Mouse (Mus musculus): ENCODE results near the gene Pm20d1. TPM values are rescaled to one million over a fixed set of nuclear protein-coding genes. Genes with fewer than 3 reads are reported as not detected.

The Pm20d1 gene
- 0.01 TPM for polyA plus RNA-seq (2012; fragmentation: generic; extraction: Trizol)

DNA sequence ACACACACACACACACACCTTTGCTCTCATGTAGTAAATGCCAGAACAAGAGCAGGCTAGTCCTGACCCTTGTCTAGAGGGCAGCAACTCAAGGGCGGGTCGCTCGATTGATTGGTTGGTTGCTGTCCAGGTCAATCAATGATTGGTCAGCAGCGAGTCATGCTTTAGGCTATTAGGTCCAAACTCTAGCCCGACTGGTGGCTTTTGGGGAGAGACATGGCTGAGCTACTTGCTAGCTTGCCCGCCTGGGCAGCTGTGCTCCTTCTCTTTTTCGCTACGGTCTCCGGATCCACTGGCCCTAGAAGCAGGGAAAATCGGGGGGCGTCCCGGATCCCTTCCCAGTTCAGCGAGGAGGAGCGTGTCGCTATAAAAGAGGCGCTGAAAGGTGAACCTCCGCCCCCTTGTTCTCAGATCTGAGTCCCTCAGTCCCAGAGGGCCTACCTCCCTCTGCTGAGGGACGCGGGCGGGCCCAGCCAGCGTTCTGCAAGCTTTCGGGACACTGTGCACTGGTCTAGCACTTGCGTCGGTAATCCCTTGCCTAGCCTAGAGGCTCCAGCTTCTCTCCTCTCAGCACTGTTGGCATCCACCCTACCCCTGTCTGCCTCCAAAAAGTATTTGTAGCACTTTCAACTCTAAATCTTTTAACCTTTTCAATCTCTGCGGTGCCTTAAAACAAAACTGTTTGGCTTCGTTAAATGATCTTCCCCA lies at the start of gene Pm20d1:
Gene Pm20d1, plus strand, starts transcription at position 180 of the 708 bp plus-strand sequence.
- Histone ChIP-seq H3ac (ENCODE audit: control insufficient read depth, insufficient read length) (no peak within 1 kb of the TSS), H3K4me2 (ENCODE audit: low read depth) (no peak within 1 kb of the TSS), H3K4me3 (no peak within 1 kb of the TSS), H3K27me3 (ENCODE audit: control insufficient read depth, insufficient read depth, insufficient read length) (peaks cover 45% of the 10 kb centered on the region), H3K36me3 (ENCODE audit: control insufficient read depth, insufficient read depth) (no peaks in the 10 kb centered on the region), H3K79me2 (ENCODE audit: control insufficient read depth, insufficient read depth) (no peaks in the 10 kb centered on the region)
- no peak for TF ChIP-seq USF1 (IDR thresholded peaks at IDR 0.05; ENCODE audit: low read depth)
- no peak for TF ChIP-seq E2F4 (IDR thresholded peaks at IDR 0.05; ENCODE audit: insufficient read depth)
- no peak for TF ChIP-seq TCF12 (IDR thresholded peaks at IDR 0.05; ENCODE audit: insufficient read depth, poor library complexity, severe bottlenecking)
- no peak for TF ChIP-seq TCF3 (IDR thresholded peaks at IDR 0.05; ENCODE audit: insufficient read length, low read depth)
- TF ChIP-seq SRF (IDR thresholded peaks at IDR 0.05; ENCODE audit: control insufficient read depth, insufficient read length, low read depth), result no peak
- TF ChIP-seq POLR2AphosphoS2 (IDR thresholded peaks at IDR 0.05; ENCODE audit: insufficient read length, low read depth), result no peak
- no peak for TF ChIP-seq MAX (IDR thresholded peaks at IDR 0.05; ENCODE audit: low read depth)
- no peak for TF ChIP-seq REST (IDR thresholded peaks at IDR 0.05; ENCODE audit: insufficient read depth, insufficient read length)
- TF ChIP-seq MYOG (IDR thresholded peaks at IDR 0.05; ENCODE audit: control insufficient read depth in 1 of 3, insufficient read depth in 1 of 3, insufficient read length in 2 of 3, low read depth in 2 of 3), result no peak
- TF ChIP-seq POLR2A (IDR thresholded peaks at IDR 0.05; ENCODE audit: insufficient read length, low read depth), result no peak
- no peak for TF ChIP-seq CEBPB (IDR thresholded peaks at IDR 0.05; ENCODE audit: insufficient read depth, poor library complexity, severe bottlenecking)
- TF ChIP-seq MYOD1 (IDR thresholded peaks at IDR 0.05; ENCODE audit: control insufficient read depth in 1 of 3, insufficient read length in 2 of 3, low read depth in 2 of 3), result no peak

DNA sequence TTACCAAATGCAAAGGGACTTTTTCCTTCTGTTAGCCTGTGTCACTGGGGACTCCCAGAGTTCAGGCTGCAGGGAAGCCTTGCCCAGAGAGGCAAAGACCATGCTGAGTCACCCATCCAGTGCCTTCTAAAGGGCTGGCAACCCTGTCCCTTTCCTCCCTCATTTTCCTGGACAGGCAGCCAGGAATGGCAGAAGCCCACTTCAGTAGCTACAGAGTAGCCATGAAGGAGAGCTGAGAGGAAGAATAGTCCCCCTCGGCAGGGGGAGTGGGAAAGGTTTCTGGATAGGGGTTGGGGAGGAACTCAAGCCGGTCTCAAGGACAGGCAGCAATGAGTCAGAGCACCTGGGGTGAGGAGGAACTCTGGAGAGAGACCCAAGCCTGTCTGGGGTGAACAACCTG lies 49.4 kb upstream of the Pm20d1 start:
- TF ChIP-seq USF1 (IDR thresholded peaks at IDR 0.05; ENCODE audit: low read depth) (no peak), E2F4 (IDR thresholded peaks at IDR 0.05; ENCODE audit: insufficient read depth) (no peak), SRF (IDR thresholded peaks at IDR 0.05; ENCODE audit: control insufficient read depth, insufficient read length, low read depth) (no peak), MAX (IDR thresholded peaks at IDR 0.05; ENCODE audit: low read depth) (no peak), CEBPB (IDR thresholded peaks at IDR 0.05; ENCODE audit: insufficient read depth, poor library complexity, severe bottlenecking) (no peak), MYOG (IDR thresholded peaks at IDR 0.05; ENCODE audit: control insufficient read depth in 1 of 3, insufficient read depth in 1 of 3, insufficient read length in 2 of 3, low read depth in 2 of 3) (no peak), POLR2AphosphoS2 (IDR thresholded peaks at IDR 0.05; ENCODE audit: insufficient read length, low read depth) (no peak)
- Histone ChIP-seq H3K79me2 (ENCODE audit: control insufficient read depth, insufficient read depth) (no peaks in the 10 kb centered on the region), H3K4me3 (no peak overlapping the region), H3K4me2 (ENCODE audit: low read depth) (no peak overlapping the region), H3ac (ENCODE audit: control insufficient read depth, insufficient read length) (no peak overlapping the region), H3K36me3 (ENCODE audit: control insufficient read depth, insufficient read depth) (no peaks in the 10 kb centered on the region), H3K27me3 (ENCODE audit: control insufficient read depth, insufficient read depth, insufficient read length) (no peaks in the 10 kb centered on the region)

DNA sequence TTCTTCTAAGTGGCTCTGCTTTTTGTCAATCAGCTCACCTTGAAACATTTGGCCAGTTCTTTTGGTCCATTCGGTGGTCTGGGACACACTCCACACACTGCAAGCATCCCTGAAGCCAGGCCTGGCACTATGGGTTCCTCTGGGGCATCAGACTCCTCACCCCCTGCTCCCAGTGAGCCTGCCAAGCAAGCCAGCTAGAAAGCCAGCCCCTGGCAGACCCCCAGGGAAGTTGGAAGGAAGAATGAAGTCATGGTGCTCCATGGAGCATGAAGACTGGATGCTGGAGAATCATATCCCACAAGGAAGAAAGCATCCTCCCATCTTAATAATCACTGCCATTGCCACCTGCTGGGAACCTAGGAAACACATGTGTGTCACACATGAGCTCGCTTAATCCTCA lies 48.5 kb upstream of the Pm20d1 start:
- H3K27me3 ChIP-seq (ENCODE audit: control insufficient read depth, insufficient read depth, insufficient read length), result no peaks in the 10 kb centered on the region
- no peak overlapping the region for H3K4me3 ChIP-seq
- H3K36me3 ChIP-seq (ENCODE audit: control insufficient read depth, insufficient read depth), result no peaks in the 10 kb centered on the region
- H3K4me2 ChIP-seq (ENCODE audit: low read depth), result no peak overlapping the region
- H3K79me2 ChIP-seq (ENCODE audit: control insufficient read depth, insufficient read depth), result no peaks in the 10 kb centered on the region
- TF ChIP-seq TCF3 (IDR thresholded peaks at IDR 0.05; ENCODE audit: insufficient read length, low read depth) (no peak), MYOD1 (IDR thresholded peaks at IDR 0.05; ENCODE audit: control insufficient read depth in 1 of 3, insufficient read length in 2 of 3, low read depth in 2 of 3) (peak in 1 of 3 experiments; percentile 34), SRF (IDR thresholded peaks at IDR 0.05; ENCODE audit: control insufficient read depth, insufficient read length, low read depth) (no peak), MYOG (IDR thresholded peaks at IDR 0.05; ENCODE audit: control insufficient read depth in 1 of 3, insufficient read depth in 1 of 3, insufficient read length in 2 of 3, low read depth in 2 of 3) (no peak), MAX (IDR thresholded peaks at IDR 0.05; ENCODE audit: low read depth) (no peak), USF1 (IDR thresholded peaks at IDR 0.05; ENCODE audit: low read depth) (no peak), TCF12 (IDR thresholded peaks at IDR 0.05; ENCODE audit: insufficient read depth, poor library complexity, severe bottlenecking) (no peak)
- no peak overlapping the region for H3ac ChIP-seq (ENCODE audit: control insufficient read depth, insufficient read length)

DNA sequence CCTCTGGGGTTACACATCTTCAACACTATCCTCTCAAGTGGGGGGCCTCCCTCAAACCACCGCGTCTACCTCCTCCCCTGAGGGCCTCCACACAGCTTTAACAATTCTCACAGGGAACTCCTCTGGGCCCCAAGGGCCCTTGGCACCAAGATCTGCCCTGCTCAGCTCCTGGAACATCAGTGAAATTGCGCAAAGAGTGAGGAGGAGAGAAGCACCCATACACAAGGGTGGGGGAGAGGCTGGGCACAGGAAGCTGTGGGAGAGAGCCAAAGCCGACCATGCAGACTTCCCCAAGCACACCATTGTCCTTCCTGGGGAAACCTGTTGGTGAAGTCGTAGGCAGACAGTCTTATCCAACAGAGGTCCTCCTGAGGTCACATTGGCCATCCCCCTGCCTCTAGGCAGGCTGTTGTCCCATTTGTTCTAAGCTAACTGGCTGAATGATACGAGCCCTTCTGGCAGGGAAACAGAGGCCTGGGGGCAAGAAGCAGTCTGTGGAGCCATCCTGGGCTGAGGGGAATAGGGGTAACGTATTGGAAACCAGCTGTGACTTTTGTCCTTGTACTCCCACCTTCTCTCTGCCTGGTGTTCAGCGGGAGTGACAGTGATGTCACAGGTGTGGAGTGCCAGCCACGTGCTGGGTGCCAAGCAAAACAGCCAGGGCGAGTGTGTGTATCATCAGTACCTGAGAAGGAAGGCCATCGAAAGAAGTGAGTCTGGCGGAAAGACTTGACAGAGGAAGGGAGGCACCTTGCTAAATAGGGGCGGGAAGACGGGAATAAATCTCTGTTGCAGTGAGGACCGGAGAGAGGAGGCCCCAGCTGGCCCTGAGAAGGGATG lies 47.3 kb upstream of the Pm20d1 start:
- H3K27me3 ChIP-seq (ENCODE audit: control insufficient read depth, insufficient read depth, insufficient read length), result no peaks in the 10 kb centered on the region
- TF ChIP-seq USF1 (IDR thresholded peaks at IDR 0.05; ENCODE audit: low read depth) (no peak), POLR2AphosphoS2 (IDR thresholded peaks at IDR 0.05; ENCODE audit: insufficient read length, low read depth) (no peak), CEBPB (IDR thresholded peaks at IDR 0.05; ENCODE audit: insufficient read depth, poor library complexity, severe bottlenecking) (no peak), MAX (IDR thresholded peaks at IDR 0.05; ENCODE audit: low read depth) (no peak), TCF12 (IDR thresholded peaks at IDR 0.05; ENCODE audit: insufficient read depth, poor library complexity, severe bottlenecking) (no peak)

More for the DNA sequence above, 47.3 kb upstream of the Pm20d1 start:
- Histone ChIP-seq H3K4me3 (no peak overlapping the region), H3K4me2 (ENCODE audit: low read depth) (no peak overlapping the region), H3K79me2 (ENCODE audit: control insufficient read depth, insufficient read depth) (no peaks in the 10 kb centered on the region), H3K36me3 (ENCODE audit: control insufficient read depth, insufficient read depth) (no peaks in the 10 kb centered on the region), H3ac (ENCODE audit: control insufficient read depth, insufficient read length) (no peak overlapping the region)
